Mouse (Mus musculus): ENCODE data around the gene Pltp.

Pltp gene

DNA sequence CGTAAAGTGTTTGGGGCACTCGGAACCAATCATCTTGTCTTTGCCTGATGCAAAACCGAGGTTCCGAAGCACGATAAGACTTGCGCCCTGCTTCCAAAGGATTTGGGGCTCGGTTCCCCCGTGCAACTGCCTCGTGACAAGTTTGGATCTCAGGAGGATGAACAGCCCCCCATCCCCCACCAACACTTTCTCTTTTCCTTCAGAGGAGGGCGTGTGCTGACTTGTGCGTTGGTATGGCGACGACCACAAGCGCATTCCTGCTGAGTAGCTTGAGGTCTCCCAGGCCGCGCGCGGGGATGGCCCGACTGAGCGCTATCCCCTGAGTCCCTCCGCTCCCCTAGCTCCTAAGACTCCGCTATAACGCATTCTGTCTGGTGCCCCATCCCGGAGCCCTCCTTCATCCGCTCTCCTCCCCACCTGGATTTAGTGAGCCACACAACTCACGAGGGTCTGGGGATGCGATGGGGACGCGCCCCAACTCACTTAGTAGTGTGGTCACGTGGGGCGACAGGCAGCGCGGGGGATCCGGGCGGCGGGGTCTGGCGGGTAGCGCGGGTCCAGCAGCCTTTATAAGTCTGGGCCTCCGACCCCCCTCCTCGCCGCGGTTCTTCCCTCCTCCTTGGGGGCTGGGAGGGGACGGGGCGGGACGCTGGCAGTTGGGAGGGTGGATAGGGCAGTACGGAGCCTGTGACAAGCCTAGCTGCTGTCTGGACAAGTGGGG, at the start of gene Pltp:
TSS of gene Pltp (minus strand) at position 611 of the 721 bp plus-strand sequence.
- DNase-seq (ENCODE audit: low read depth, low spot score): no peak

DNA sequence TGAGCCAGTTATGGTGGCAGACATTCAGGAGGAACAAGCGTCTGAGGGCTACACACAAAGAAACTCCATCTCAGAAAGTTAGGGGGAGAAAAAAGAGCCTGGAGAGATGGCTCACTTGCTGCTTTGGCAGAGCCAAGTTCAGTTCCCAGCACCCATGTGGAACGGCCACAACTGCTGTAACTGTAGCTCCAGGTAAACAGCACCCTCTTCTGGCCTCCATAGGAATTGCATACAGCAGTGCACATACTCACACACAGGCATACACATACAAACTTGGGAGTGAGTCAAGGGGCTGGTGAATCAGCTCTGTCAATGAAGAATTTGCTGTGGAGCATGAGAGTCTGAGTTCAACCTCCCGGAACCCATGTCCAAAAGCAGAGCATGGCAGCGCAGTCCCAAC, 48.6 kb upstream of the Pltp start:
- no peak for DNase-seq (ENCODE audit: low read depth, low spot score)

DNA sequence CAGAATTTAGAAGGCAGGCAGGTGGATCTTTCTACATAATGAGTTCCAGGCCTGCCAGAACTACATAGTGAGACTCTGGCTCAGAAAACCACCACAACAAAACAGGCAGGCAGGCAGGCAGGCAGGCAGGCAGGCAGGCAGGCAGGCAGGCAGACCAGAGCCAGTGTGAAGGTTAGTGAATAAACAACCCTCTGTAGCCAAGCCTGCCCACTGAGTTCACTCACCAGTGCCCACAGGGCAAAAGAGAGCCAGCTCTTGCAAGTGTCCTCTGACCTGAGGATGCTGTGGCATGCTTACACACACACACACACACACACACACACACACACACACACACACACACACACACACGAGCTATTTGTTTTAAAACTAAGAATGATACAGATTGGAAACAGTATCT, 46.0 kb upstream of the Pltp start:
- DNase-seq (ENCODE audit: low read depth, low spot score): no peak

DNA sequence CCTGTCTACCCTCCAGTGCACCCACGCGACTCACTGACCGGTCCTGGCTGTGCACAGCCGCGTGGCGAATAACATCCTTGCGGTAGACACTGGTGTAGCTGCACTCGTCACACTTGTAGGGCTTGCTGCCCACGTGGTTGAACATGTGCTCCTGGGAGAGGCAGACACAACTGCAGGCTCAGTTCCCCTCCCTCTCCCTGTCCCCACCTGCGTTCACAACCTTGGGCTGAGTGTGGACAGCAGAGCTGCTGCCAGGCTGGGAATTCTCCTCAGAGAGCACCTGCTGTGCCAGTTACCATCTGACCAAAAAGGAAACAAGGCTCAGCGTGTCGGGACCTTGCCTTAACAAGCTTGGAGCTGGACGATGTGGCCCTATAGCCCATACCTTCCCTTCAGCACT, 43.9 kb upstream of the Pltp start:
- DNase-seq (ENCODE audit: low read depth, low spot score): no peak

DNA sequence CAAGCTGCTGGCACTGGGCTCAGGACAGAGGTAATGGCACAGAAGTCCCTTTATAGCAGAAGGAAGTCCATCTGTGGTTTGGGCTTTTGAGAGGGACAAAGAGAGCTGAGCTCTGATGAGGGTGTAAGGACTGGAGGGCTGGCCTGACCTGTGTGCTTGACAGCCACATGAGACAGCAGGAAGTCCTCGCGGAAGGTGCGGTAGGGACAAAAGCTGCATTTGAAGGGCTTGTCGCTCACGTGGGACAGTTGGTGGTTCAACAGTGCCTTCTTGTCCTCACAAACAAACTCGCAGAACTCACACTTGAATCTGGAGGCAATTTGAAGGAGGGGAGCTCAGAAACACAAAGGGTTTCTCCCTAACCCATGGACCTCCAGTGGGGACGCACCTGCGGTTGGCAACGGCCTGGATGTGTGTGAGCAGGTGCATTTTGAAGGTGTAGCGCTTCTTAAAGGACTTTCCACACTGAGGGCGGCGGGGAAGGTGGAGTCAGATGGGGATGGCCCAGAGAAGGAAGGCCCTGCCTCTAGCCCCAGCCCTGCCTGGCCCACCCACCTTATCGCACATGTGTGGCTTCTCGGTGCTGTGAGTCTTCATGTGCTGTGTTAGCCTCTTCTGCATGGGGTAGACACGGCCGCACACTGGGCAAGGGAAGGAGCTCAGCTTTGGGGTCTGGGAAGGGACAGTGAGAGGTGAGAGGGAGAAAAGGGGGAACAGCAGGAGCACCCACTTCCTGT, 42.4 kb upstream of the Pltp start:
- no peak for DNase-seq (ENCODE audit: low read depth, low spot score)

DNA sequence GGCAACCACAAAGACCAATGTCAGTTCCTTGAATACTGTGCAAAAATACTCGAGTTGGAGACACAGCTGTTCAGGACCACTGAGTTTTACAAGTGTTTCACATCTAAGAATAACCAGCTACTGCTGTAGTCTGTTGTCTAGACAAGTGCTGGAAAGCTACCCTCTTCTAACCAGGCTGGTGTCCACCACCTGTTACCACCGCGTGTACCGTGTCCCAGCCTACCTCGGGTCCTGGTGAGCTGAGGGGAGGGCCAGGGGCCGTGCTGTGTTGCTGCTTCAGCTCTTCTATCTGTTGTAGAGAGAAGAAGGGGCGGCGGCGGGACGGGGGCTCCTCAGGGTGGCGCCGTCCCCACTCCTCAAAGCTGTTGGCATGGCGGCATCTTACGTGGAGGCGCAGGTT, 41.5 kb upstream of the Pltp start:
- no peak for DNase-seq (ENCODE audit: low read depth, low spot score)

DNA sequence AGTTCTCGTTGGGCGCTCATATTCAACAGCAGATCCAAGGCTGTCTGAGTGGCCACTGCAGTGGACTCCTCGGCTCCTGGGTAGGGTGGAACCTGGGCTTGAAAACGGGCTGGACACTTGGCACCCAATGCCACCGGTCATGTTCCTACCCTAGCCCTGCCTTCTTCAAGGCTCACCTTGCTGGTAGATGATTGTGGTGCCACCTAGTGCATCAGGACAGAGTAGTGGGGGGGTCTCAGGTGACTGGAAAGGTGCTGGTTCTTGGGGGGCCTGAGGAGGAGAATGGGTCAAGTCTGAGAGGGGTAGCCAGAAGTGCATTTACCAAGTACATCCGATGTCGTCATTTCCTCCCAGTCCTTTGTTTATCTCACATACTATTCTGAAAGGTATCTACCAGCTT, 40.5 kb upstream of the Pltp start:
- no peak for DNase-seq (ENCODE audit: low read depth, low spot score)

DNA sequence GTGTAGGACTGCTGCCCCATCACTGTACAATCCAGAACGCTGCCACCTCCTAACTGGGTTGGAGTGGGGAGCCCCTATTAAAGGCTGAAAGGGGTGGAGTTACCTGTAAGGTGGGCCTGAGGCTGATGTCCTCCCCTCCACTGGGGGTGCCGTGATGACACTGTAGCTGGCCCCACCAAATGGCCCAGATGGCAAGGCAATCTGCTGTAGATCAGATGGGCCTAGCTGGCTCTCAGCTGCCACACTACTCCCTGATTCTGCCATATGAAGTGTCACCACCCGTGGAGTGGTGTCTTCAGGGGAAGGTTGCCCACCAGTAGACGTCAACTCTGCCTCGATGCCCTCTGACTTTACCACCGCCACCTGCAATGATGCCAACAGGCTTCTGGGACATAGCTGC, 38.4 kb upstream of the Pltp start:
- no peak for DNase-seq (ENCODE audit: low read depth, low spot score)

DNA sequence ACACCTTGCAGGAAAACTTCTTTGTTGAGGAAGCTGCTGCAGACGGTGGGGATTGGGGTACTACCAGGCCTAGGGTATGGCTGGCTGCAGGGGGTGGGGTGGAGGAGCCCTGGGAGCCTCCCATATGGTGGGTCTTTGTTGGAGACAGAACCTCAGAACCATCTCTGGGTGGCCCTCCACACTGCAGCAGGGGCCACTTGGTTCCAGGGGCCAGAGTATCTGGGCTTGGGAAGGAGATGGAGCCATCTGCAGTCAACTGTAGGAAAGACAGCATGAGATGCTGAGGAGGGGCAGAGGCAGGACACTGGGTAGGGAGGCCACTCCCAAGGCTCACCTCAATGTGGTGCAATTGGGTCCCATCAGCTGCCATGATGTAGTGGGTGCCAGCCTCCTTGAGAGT, 37.1 kb upstream of the Pltp start:
- DNase-seq (ENCODE audit: low read depth, low spot score): no peak

DNA sequence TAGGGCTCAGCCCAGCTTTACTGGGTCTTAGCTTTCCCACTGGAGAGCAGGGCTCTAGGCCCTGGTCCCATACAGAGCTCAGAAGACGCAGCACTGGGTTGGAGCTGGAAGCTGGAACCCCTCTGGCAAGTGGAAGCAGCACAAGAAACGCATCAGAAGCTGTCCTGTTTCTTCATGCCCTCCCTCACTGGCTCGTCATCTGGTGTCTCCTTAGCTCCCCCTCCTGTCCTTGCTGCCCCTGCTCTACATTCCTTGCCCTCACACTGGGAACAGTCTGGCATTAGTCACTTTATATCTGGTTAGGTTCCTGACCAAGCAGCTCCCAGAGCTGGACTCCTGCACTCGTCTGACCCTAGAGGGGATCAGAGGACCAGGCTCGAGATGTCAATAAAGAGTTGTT, 36.5 kb upstream of the Pltp start:
- no peak for DNase-seq (ENCODE audit: low read depth, low spot score)

DNA sequence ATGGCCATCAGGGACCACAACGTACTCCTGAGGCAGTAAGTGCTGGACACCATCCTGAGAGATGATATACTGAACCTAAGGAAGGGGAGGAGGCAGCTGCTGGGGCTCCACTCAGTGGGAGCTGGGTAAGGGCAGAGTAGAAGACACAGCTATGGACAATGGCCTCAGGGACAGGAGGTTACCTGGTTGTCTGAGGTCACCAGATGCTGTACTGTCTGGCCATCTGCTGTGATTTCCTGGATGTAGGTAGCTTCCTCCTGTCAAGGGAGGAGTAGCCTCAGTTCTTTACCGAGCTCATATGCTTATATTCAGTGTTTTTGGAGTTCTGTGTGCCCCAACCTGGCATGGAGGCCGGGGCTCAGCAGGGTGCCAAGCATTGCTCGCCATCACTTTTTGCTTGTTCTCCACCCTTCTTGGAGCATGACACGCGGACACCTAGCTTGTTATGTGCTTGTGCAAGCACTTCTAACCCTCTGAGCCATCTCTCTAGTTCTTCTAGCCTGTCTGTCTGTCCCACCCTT, 35.2 kb upstream of the Pltp start:
- DNase-seq (ENCODE audit: low read depth, low spot score): no peak

DNA sequence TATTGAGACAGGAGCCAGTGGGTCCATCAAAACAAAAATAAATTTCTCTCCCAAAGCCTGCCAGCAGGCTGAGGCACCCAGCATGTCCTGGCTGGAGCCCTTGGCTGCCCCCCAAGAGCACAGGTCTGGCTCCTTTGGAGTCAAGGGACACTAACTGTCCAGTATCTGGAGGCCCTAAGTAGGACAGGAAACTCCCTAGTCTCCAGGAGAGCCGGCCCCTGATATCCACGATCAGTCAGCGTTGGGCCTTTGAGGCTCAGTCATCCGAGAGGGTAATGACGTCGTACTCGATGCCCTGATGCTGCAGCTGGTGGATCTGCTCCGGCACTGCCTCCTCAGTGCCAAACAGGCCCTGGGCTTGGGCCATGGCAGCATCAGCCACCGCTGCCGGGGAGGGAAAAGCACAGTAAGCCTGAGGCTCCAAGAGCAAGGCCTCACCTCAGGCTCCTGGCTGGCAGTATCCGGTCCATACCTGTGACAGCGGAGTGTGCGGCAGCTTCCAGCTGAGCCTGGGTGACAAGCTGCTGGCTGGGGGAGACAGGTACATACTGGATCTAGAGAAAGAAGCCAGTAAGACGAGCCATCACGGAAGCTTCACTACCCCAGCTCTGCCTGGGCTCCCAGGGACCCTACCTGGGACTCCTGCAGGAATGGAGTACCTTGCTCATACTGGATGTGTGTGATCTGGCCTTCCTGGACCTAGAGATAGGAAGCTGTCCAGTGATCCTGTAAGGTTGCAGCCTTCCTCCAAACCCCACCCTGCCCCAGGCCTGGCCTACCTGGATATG, 34.6 kb upstream of the Pltp start:
- DNase-seq (ENCODE audit: low read depth, low spot score): no peak

DNA sequence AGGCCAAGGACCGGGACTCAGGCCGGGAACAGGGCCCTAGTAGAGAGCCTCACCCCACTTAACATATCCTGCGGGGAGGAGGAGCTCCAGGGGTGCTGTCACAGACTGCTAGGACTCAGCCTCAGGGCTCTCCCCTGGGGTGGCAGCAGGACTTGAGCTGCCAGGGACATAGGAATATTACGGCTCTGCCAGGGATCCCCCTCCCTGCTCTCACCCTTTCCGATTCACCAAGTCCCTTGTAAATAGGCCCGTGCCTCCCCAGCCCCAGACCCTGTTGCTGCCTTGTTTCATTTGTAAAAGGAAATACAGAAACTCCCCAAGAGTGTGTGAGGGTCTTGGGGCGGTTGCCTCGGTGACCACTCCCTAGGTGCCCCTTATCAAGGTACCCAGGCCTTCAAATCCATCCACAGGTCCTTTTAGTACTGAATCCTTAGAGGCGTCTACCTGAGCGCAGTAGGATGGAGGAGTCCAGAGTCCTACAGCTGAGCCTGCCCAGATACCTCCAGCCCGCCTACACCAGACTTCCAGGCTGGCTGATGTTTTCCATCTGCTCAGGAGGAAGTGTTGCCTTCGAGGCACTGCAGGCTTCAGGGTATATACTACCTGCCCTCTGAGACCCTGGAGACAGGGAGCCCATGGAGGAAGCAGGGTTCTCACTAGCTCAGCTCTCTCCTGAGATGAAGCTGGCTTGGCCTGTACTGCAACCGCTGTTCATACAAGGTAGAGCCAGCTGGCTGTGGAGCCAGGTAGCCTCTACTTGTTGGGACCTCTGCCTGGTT, 33.7 kb upstream of the Pltp start:
- no peak for DNase-seq (ENCODE audit: low read depth, low spot score)

DNA sequence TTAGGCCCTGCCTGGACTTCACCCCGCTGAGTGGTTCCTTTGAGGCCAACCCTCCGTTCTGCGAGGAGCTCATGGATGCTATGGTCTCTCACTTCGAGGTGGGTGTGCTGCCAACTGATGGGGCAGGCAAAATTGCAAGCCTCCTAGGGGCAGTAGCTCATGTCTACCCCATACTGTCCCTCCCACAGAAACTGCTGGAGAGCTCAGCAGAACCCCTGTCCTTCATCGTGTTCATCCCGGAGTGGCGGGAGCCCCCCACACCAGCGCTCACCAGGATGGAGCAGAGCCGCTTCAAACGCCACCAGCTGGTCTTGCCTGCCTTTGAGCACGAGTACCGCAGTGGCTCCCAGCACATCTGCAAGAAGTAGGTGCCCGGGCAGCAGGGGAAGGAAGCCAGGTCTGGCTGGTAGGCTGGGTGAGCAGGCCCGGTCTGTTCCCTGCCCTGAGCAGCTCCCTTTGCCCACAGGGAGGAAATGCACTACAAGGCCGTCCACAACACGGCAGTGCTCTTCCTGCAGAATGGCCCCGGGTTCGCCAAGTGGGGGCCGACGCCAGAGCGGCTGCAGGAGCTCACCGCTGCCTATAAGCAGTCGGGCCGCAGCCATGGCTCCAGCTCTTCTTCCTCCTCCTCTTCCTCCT, 33.0 kb upstream of the Pltp start:
- DNase-seq (ENCODE audit: low read depth, low spot score): no peak

DNA sequence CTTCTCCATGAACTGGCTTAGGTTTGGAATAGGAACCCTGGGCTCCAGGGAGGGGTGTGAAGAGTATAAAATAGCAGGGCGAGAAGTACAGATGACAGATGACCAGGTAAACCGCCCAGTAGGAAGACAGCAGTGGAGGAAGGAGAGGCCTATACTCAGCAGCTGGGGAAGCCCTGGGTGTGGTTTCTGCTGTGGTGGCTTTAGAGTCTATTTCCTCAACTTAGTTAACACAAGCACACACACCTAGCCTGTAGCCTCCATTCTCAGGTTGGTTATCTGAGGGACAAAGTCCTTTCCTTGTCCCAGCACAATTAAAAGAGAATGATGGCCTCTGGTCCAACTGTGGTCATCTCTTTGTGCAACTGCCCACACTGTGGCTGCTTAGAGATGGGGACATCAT, 32.4 kb upstream of the Pltp start:
- no peak for DNase-seq (ENCODE audit: low read depth, low spot score)

DNA sequence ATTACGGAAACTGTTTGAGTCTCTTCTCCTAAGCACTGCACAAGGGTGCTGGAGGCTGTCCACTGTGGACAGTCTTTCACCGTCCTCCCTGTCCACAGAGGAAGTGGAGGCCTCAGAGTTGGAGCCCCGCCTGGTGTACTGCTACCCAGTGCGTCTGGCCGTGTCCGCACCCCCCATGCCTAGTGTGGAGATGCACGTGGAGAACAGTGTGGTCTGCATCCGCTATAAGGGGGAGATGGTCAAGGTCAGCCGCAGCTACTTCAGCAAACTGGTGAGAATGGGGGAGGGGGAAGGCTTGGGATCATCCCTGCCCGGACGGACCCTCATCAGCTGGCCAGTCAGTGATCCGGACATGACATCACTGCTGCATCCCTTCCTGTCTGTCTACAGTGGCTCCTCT, 31.5 kb upstream of the Pltp start:
- no peak for DNase-seq (ENCODE audit: low read depth, low spot score)

DNA sequence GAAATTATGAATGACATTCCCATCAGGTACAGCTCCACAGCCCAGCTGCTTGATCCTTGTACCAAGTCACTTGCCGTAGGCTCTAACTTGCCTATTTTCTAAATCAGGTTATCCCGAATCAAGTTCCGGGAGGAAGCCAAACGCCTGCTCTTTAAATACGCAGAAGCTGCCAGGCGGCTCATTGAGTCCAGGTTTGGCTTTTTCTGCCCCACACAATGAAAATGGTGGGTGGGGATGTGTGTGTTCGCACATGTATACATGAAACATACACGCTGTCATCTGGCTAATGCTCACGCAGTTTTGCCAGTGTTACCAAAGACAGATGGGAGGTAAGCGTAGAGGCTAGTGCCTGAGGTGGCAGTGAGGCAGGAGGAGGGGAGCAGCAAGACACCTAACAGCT, 29.1 kb upstream of the Pltp start:
- no peak for DNase-seq (ENCODE audit: low read depth, low spot score)

DNA sequence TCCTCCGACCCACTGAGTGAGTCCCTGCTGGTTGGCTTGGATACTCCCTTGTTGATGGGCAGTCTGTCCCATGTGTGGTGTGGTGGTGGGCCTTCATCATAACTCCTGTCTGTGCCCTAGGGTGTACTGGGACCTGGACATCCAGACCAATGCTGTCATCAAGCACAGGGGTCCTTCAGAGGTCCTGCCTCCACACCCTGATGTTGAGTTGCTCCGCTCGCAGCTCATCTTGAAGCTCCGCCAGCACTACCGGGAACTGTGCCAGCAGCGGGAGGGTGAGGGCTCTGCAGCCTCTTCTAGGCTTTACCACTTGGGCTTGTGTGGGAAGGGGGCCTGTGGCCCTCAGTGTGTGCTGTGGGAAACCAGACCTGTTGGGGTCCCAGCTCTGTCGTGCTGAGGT, 28.3 kb upstream of the Pltp start:
- DNase-seq (ENCODE audit: low read depth, low spot score): no peak

DNA sequence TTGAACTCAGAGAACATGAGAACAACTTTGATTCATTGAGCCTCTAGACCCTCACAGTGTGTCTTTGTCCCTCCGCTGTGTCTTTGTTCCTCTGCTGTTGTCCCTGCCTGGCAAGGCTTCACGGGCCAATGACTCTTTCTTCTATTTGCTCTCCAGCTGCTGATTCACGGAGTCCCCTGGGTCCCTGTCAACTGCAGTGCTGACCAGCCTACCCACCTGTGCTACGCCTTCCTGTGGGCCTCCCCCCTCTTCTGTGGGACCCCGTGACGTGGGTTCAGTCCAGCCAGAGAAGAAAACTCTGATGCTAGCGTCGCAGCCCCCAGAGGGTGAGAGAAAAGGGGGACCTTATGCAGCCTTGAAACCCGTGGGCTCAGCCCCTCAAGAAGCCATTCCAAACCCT, 25.1 kb upstream of the Pltp start:
- no peak for DNase-seq (ENCODE audit: low read depth, low spot score)

DNA sequence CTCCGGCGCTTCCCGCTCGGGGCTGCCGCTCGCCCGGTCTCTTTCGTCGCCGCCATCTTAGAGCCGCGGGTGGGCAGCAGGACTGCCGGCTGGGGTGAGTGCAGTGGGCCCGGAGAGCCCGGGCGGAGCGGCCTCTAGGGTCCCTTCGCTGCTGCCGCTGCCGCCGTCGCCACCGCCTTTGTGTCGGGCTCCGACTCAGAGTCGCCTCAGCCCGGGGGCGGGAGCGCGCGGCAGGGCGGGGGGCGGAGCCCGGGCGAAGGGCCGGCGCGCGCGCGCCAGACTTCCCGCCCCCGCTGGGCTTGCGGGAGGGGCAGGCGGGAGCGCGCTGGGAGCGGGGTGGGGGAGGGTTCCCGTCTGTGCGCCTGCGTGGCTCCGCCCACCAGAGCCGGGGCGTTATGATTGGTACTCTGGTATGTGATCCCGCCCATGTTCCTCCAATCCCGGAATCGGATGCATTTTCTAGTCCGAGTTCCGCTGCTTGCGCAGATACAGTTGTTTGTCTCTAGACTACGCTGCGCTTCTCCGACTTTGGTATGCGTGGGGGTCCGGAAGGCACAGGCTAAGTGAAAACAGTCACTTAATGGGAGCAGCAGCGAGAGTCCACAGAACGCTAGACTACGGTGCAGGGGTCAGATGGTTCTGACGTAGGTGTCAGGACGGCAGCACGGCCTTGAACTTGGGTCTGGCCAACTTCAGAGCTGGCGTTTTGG, 22.2 kb upstream of the Pltp start:
- DNase-seq (ENCODE audit: low read depth, low spot score): no peak

DNA sequence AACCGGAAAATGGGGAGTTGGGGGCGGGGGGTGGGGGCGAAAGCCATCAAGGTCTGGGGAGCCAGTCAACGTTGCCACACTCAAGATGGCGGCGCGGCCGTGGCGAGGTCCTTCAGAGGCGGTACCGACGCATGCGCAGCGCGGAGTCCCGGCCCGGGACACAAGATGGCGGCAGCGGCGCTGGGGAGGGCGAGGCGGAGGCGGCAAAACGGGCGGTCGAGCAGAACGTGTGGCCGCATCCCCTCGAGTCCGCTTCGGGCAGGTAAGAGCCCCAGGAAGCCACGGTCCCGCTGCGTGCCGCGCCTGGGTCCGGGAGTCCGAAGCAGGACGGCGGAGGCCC, 21.7 kb upstream of the Pltp start, which contains the start of gene Pcif1:
TSS of gene Pcif1 (plus strand) at position 77 of the 340 bp plus-strand sequence.
- DNase-seq (ENCODE audit: low read depth, low spot score): no peak
